19 mouse cellular contexts compared by ENCODE assay signal in genomic region chr13:37355642-37356331, GRCm38 (mm10). TPM values are rescaled to one million over a fixed set of nuclear protein-coding genes. Genes with fewer than 3 reads are reported as not detected.
DNase-seq lines count a peak whose midpoint lies in the region; ATAC-seq and TF ChIP-seq lines count a peak whose summit lies in the region.
"Had no signal": no experiment of that assay in that cellular context is flagged by ENCODE, and none has a peak within 500 bp of the region (broad histone marks: within the 10 kb centered on the region; RNA-seq: fewer than 3 reads in every experiment).

No protein-coding gene starts in this region.

- ATAC-seq in midbrain, embryonic 14.5 days (ENCODE audit: low FRiP score, low TSS enrichment): no peak
- ATAC-seq: forebrain, embryonic 16.5 days; intestine, embryonic 16.5 days had no signal

- peak in 1 of 2 experiments; percentile 30 for DNase-seq in left cerebral cortex, adult 2 months (ENCODE audit: extremely low spot score in 1 of 2, low spot score in 2 of 2)
- no peak for DNase-seq in left cerebral cortex, adult 11 months (ENCODE audit: low spot score)
- DNase-seq in spleen, postnatal 36 days (ENCODE audit: low spot score in 2 of 2): peak; percentile 39 to 48
- no peak for DNase-seq in spleen, adult 12 weeks (ENCODE audit: low spot score)
- DNase-seq in midbrain, embryonic 14.5 days: no peak
- DNase-seq in cerebellum, adult 11-12 months: no peak
- DNase-seq: cerebellum, adult 18-20 months; gastrocnemius, postnatal 10 days; right cerebral cortex, postnatal 14 days; thymus, adult 18-20 months had no signal

- peaks cover 11% of the 10 kb centered on the region for H3K36me3 ChIP-seq in macrophage (ENCODE audit: inconsistent target)
- H3K36me3 ChIP-seq in midbrain, embryonic 14.5 days (ENCODE audit: control insufficient read depth, insufficient read depth, low read length): no peaks in the 10 kb centered on the region
- H3K36me3 ChIP-seq: embryonic facial prominence, embryonic 13.5 days; G1E; hindbrain, embryonic 15.5 days; kidney, embryonic 15.5 days; limb, embryonic 15.5 days; neural tube, embryonic 13.5 days had no signal

- H3K9me3 ChIP-seq in midbrain, embryonic 14.5 days (ENCODE audit: control insufficient read depth, low read length): no peaks in the 10 kb centered on the region
- H3K9me3 ChIP-seq: embryonic facial prominence, embryonic 13.5 days; G1E; hindbrain, embryonic 15.5 days; kidney, embryonic 15.5 days; limb, embryonic 15.5 days; neural tube, embryonic 13.5 days had no signal

- H3K4me2 ChIP-seq in midbrain, embryonic 14.5 days (ENCODE audit: low read length): no peak overlapping the region
- H3K4me2 ChIP-seq: embryonic facial prominence, embryonic 13.5 days; hindbrain, embryonic 15.5 days; kidney, embryonic 15.5 days; limb, embryonic 15.5 days; neural tube, embryonic 13.5 days had no signal

- TF ChIP-seq CTCF in left cerebral cortex, adult 2 months (IDR thresholded peaks at IDR 0.05): no peak

- intact Hi-C loops in left cerebral cortex, adult 2 months (cut with DNase I): loop anchor here (2.0 to 5.0 kb wide), 2 partner anchors 62 to 463 kb away; no protein-coding TSS in a partner anchor

- H3K9ac ChIP-seq in midbrain, embryonic 14.5 days (replicated peaks; ENCODE audit: low read length): no peak overlapping the region
- H3K9ac ChIP-seq: embryonic facial prominence, embryonic 13.5 days; hindbrain, embryonic 15.5 days; kidney, embryonic 15.5 days; limb, embryonic 15.5 days; neural tube, embryonic 13.5 days had no signal

- no peaks in the 10 kb centered on the region for H3K4me1 ChIP-seq in midbrain, embryonic 14.5 days (ENCODE audit: control insufficient read depth, insufficient read depth, low read length)
- H3K4me1 ChIP-seq: embryonic facial prominence, embryonic 13.5 days; hindbrain, embryonic 15.5 days; kidney, embryonic 15.5 days; neural tube, embryonic 13.5 days had no signal

- peaks cover 85% of the 10 kb centered on the region for H3K79me2 ChIP-seq in macrophage (ENCODE audit: inconsistent target)

- H3K4me3 ChIP-seq in left cerebral cortex, adult 2 months: no peak overlapping the region
- H3K4me3 ChIP-seq in macrophage (ENCODE audit: inconsistent target): no peak overlapping the region
- no peak overlapping the region for H3K4me3 ChIP-seq in midbrain, embryonic 14.5 days (replicated peaks; ENCODE audit: low read depth, low read length)
- H3K4me3 ChIP-seq: embryonic facial prominence, embryonic 13.5 days; hindbrain, embryonic 15.5 days; kidney, embryonic 15.5 days; limb, embryonic 15.5 days; neural tube, embryonic 13.5 days had no signal

- H3K27ac ChIP-seq in left cerebral cortex, adult 2 months: peak overlapping the region; percentile 80
- peak overlapping the region; percentile 95 for H3K27ac ChIP-seq in macrophage
- no peak overlapping the region for H3K27ac ChIP-seq in midbrain, embryonic 14.5 days (replicated peaks; ENCODE audit: low read depth, low read length)
- H3K27ac ChIP-seq: embryonic facial prominence, embryonic 13.5 days; hindbrain, embryonic 15.5 days; kidney, embryonic 15.5 days; limb, embryonic 15.5 days; neural tube, embryonic 13.5 days had no signal

- no peaks in the 10 kb centered on the region for H3K27me3 ChIP-seq in midbrain, embryonic 14.5 days (ENCODE audit: control insufficient read depth, insufficient read depth, low read length)
- H3K27me3 ChIP-seq: embryonic facial prominence, embryonic 13.5 days; hindbrain, embryonic 15.5 days; kidney, embryonic 15.5 days; limb, embryonic 15.5 days; neural tube, embryonic 13.5 days had no signal

- WGBS in macrophage (ENCODE audit: missing documents): 34% methylated on average over 10 of the region's 10 CpGs
- 94% methylated on average over 10 of the region's 10 CpGs for WGBS in midbrain, embryonic 14.5 days

RNA-seq across cellular contexts. Expression of gene Ly86, which starts 10.8 kb away (rescaled TPM):
- total RNA-seq in left cerebral cortex, adult 2 months (2021): 1 to 10 TPM; 8.5 to 8.7 TPM
- 100 to 1,000 TPM in 9 of 26 experiments, 10 to 100 TPM in 16, 1 to 10 TPM in 1; 10.0 to 200 (median 76.7) TPM for total RNA-seq in macrophage (2018; cell fraction: chromatin; rRNA removed)
- 100 to 1,000 TPM; 133 to 424 (median 221) TPM for total RNA-seq in macrophage (2018; cell fraction: cytosol; rRNA removed)
- total RNA-seq in macrophage (2018; cell fraction: nucleus; rRNA removed): 100 to 1,000 TPM in 16 of 26 experiments, 10 to 100 TPM in 10; 43.3 to 294 (median 128) TPM
- polyA plus RNA-seq in macrophage (2018): 192 to 352 TPM (median 335 TPM) in 3 replicates
- 6.4 and 12.0 TPM in 2 replicates for polyA plus RNA-seq in midbrain, embryonic 14.5 days (2014; fragmentation: Nextera tagmentation; extraction: Ambion mirVana)
- polyA plus RNA-seq: G1E had no signal

Comparison
In these comparisons a context has a peak if more than half of its experiments do, and no peak if none do; other contexts are left out.
1. DNase-seq: peak in spleen, postnatal 36 days (2 of 2); none in left cerebral cortex, adult 11 months (single experiment), spleen, adult 12 weeks (single experiment), midbrain, embryonic 14.5 days (single experiment) and cerebellum, adult 11-12 months (single experiment).
2. RNA of gene Ly86, which starts 10.8 kb away (polyA plus RNA-seq): 192 to 352 TPM in macrophage; 6.4 to 12.0 TPM in midbrain, embryonic 14.5 days; every median in the first group is over 10 times any median in the second.